Mouse (Mus musculus): Measurements from ENCODE around the gene Scd3.

The Scd3 gene

GRCm38 (mm10) chr19:44203015-44203564 is at the start of gene Scd3:
Scd3 (plus strand) TSS chr19:44203269.
- DNase-seq (ENCODE audit: low read depth), result no peak

- DNase-seq (ENCODE audit: low read depth), result no peak
Observed at GRCm38 (mm10) chr19:44153781-44154180, 49.3 kb upstream of the Scd3 start.

- no peak for DNase-seq (ENCODE audit: low read depth)
Observed at GRCm38 (mm10) chr19:44157005-44157404, 46.1 kb upstream of the Scd3 start.

GRCm38 (mm10) chr19:44159386-44159785 is 43.7 kb upstream of the Scd3 start:
- DNase-seq (ENCODE audit: low read depth), result no peak

- peak; percentile 45 for DNase-seq (ENCODE audit: low read depth)
Observed at GRCm38 (mm10) chr19:44161515-44161914, 41.6 kb upstream of the Scd3 start.

- no peak for DNase-seq (ENCODE audit: low read depth)
Observed at GRCm38 (mm10) chr19:44174835-44175234, 28.2 kb upstream of the Scd3 start.

GRCm38 (mm10) chr19:44176741-44177140 is 26.3 kb upstream of the Scd3 start:
- no peak for DNase-seq (ENCODE audit: low read depth)

GRCm38 (mm10) chr19:44180502-44180901 is 22.6 kb upstream of the Scd3 start:
- DNase-seq (ENCODE audit: low read depth), result no peak

- DNase-seq (ENCODE audit: low read depth), result no peak
Observed at GRCm38 (mm10) chr19:44183968-44184367, 19.1 kb upstream of the Scd3 start.

- DNase-seq (ENCODE audit: low read depth), result no peak
Observed at GRCm38 (mm10) chr19:44189056-44189455, 14.0 kb upstream of the Scd3 start.

- DNase-seq (ENCODE audit: low read depth), result no peak
Observed at GRCm38 (mm10) chr19:44192342-44192741, 10.7 kb upstream of the Scd3 start, which contains the start of gene Pkd2l1. Pkd2l1 (minus strand) TSS chr19:44192442.

- DNase-seq (ENCODE audit: low read depth), result no peak
Observed at GRCm38 (mm10) chr19:44193906-44194305, 9.2 kb upstream of the Scd3 start.

GRCm38 (mm10) chr19:44195138-44195537 is 7.9 kb upstream of the Scd3 start:
- DNase-seq (ENCODE audit: low read depth), result peak; percentile 70

GRCm38 (mm10) chr19:44197053-44197852 is 5.8 kb upstream of the Scd3 start:
- no peak for DNase-seq (ENCODE audit: low read depth)

- no peak for DNase-seq (ENCODE audit: low read depth)
Observed at GRCm38 (mm10) chr19:44198494-44198893, 4.6 kb upstream of the Scd3 start.

GRCm38 (mm10) chr19:44198964-44199363 is 4.1 kb upstream of the Scd3 start:
- peak; percentile 46 for DNase-seq (ENCODE audit: low read depth)

- DNase-seq (ENCODE audit: low read depth), result no peak
Observed at GRCm38 (mm10) chr19:44207079-44207478, 4.0 kb downstream of the Scd3 start.

GRCm38 (mm10) chr19:44215255-44215654 is 12.2 kb downstream of the Scd3 start:
- no peak for DNase-seq (ENCODE audit: low read depth)

GRCm38 (mm10) chr19:44217958-44218525 is 15.0 kb downstream of the Scd3 start:
- DNase-seq (ENCODE audit: low read depth), result no peak

- DNase-seq (ENCODE audit: low read depth), result no peak
Observed at GRCm38 (mm10) chr19:44225728-44226127, 22.7 kb downstream of the Scd3 start.

- no peak for DNase-seq (ENCODE audit: low read depth)
Observed at GRCm38 (mm10) chr19:44229776-44230175, 26.7 kb downstream of the Scd3 start.

GRCm38 (mm10) chr19:44230212-44230611 is 27.1 kb downstream of the Scd3 start:
- DNase-seq (ENCODE audit: low read depth), result no peak

- no peak for DNase-seq (ENCODE audit: low read depth)
Observed at GRCm38 (mm10) chr19:44231608-44232151, 28.6 kb downstream of the Scd3 start.
